Mouse (Mus musculus) fibroblast of lung, adult 2 months (primary cell): ENCODE results near the gene Olfr1356.
"Not testable (repeated sequence)": the region's sequence is repeated elsewhere in the genome, so short reads cannot be mapped to it uniquely, and the experiment has no call there.

Experiments
- DNase-seq: peaks from one replicate; pipeline ENCODE4 v3.0.0-alpha.2; 2011; ENCODE audit warnings: low read depth

The Olfr1356 gene

GRCm38 (mm10) chr10:78852066-78852465, at the start of gene Olfr1356:
TSS of gene Olfr1356 (minus strand) at chr10:78852166.
- DNase-seq = no peak

DNA sequence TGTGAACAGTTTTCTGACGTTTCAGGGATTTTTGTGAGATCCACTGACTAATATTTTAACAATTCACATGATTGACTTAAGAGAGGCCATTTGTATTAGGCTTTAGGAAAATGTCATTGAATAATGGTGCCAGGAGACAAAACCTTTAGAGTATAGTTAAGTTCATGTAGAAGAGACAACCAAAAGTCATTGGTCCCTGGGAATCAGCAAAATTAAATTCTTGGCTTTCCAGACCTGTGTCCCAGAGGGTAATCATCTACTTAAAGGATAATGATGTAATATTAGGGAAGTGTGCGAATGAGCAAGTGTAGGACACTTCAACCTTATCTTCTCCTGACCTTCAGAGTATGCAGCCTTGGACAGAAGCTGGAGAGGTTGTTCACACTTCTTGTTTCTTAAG, 23.3 kb upstream of the Olfr1356 start, which contains the start of gene Olfr1355:
Gene Olfr1355 (plus strand): TSS at position 301 of the 400 bp plus-strand sequence.
- no peak for DNase-seq

- DNase-seq = not testable (repeated sequence)
Observed at GRCm38 (mm10) chr10:78840456-78840855, 11.5 kb downstream of the Olfr1356 start.

GRCm38 (mm10) chr10:78812358-78813060, 39.5 kb downstream of the Olfr1356 start:
- no peak for DNase-seq

DNA sequence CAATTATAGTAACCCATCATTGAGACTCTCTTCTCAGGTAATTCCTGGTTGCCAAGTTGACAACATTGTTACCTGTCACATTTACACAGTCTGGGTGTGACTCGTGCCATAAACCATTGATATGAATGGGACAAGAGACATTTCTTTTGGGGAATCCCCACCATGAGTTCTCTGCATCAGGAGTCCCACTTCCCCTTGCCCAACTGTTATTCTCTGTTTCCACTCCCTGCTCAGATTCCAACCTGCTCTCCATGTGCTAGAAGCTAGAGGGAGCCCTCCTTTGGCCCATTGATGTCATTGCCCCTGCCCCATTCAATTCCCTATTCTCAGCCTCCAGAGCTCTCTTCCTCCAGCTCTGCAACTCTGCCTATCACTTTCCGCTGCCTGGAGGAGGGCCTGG, 50.5 kb downstream of the Olfr1356 start:
- DNase-seq = no peak
